Mouse (Mus musculus): ENCODE measurements around the gene Klc2. TPM values are rescaled to one million over a fixed set of nuclear protein-coding genes. Genes with fewer than 3 reads are reported as not detected.

The Klc2 gene
- polyA plus RNA-seq, 2 experiments = 14.9 to 45.8 TPM

DNA sequence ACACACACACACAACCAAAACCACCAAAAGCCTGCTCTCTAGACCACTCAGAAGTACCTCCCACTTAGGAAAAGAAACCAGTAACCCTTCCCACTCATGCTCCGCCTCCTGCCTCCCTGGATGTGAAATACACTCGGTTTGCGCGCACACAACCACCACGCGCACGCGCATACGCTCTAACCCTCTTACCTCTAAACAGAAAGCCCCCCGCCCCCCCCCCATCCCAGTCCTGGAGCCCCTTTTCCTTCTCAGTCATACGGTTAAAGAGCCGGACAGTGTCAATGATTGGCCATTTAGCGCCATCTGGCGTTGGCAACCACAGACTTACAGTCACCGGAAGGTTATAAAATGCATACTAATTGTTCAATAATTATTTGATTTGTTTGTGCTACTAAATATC lies 45.3 kb downstream of the Klc2 start:
- Histone ChIP-seq H3K27ac (replicated peaks; ENCODE audit: low read depth, low read length) (peak overlapping the region; percentile 96; the same call in 1 of the 2 replicates), H3K4me1 (ENCODE audit: control insufficient read depth, insufficient read depth, low read length) (peaks cover 30% of the 10 kb centered on the region), H3K4me3 (replicated peaks; ENCODE audit: low read length) (peak overlapping the region; percentile 64), H3K27me3 (ENCODE audit: control insufficient read depth, insufficient read depth, low read length) (no peaks in the 10 kb centered on the region), H3K36me3 (ENCODE audit: control insufficient read depth, insufficient read depth, low read length) (no peaks in the 10 kb centered on the region), H3K4me2 (replicated peaks; ENCODE audit: low read depth, low read length, severe bottlenecking) (peak overlapping the region; percentile 94), H3K9ac (ENCODE audit: low read depth, low read length, severe bottlenecking) (no peak overlapping the region), H3K9me3 (ENCODE audit: control insufficient read depth, low read length) (no peaks in the 10 kb centered on the region)
- ATAC-seq (ENCODE audit: low FRiP score, low read depth) (peak; percentile 37; the same call in 1 of the 2 replicates), DNase-seq (ENCODE audit: low spot score) (peak; percentile 87)
- no peak for TF ChIP-seq POLR2A (IDR thresholded peaks at IDR 0.05; ENCODE audit: borderline replicate concordance, extremely low read depth, insufficient read depth, insufficient read length)
- WGBS = under 1% methylated on average over 15 of the region's 15 CpGs

DNA sequence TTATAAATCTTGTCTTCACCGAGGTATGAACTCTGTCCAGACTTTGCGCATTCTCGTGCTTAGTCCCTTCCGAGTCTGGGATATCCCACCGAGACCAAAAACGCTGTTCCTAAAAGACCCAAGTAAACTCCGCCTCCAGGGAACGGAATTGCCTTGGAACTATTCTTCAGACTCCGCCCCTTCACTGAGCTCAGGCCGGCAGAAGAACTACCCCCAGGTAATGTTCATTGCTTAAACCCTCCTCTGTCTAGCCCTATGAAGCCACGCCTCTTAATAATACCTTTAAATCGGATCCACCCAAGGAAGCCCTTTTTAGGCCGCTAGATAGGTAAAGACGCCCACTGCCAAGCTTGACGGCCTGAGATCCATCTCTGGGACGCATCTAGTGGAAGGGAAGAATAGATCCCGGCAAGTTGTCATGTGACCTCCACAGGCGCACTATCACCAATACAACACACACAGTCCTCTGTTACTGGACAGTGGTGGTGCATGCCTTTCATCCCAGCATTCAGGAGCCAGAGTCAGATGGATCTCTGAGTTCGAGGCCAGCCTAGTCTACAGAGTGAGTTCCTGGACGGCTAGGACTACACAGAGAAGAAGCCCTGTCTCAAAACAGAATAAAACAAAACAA lies 45.9 kb downstream of the Klc2 start:
- H3K27ac ChIP-seq (replicated peaks; ENCODE audit: low read depth, low read length) = peak overlapping the region; percentile 96
- peaks cover 30% of the 10 kb centered on the region for H3K4me1 ChIP-seq (ENCODE audit: control insufficient read depth, insufficient read depth, low read length)
- 0 out of 2 replicates have a peak, but pooled peaks have one; percentile 18 for ATAC-seq (ENCODE audit: low FRiP score, low read depth)

DNA sequence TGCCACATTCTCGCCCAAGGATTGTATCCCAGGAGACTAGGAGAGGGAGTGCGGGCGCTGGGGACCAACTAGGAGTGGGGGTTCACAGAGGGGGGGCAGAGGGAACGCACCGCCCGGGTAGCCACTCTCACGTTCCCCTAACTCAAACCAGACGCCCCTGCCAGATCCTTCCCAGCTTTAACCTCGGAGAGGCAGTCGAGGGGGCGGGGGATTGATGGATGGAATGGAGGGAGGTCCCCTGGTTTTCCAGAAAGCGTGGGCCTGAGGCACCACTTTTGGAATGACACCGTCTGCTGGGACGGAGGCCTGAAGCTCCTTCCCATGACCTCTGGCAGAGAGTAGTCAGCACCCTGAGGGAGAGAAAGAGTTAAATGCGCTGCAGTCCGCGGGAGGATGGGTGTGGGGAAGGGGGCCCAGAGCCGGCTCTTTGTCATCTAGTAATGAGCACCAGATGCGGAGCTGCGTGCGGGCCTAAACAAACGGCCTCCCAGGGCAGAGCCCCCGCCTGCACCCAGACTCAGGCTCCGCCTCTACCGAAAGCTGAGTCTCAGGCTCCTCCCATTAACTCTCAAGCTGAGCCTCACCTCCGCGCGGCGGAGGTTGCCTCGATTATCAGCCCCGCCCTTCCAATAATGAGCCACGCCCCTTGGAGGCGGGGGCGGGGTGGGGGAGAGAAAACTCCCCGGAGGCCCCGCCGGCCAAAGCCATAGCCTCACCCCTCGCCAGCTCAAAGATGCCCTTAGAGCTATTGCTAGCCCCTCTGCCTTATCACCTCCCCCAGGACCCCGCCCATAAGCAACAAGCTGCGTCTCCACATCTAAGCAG lies 46.6 kb downstream of the Klc2 start:
- H3K4me2 ChIP-seq (replicated peaks; ENCODE audit: low read depth, low read length, severe bottlenecking) = peak overlapping the region; percentile 94
- H3K27me3 ChIP-seq (ENCODE audit: control insufficient read depth, insufficient read depth, low read length) = no peaks in the 10 kb centered on the region
- H3K9ac ChIP-seq (ENCODE audit: low read depth, low read length, severe bottlenecking) = peak overlapping the region; percentile 58
- H3K4me3 ChIP-seq (replicated peaks; ENCODE audit: low read length) = peak overlapping the region; percentile 64
- peak; percentile 89 for ATAC-seq (ENCODE audit: low FRiP score, low read depth)
- H3K9me3 ChIP-seq (ENCODE audit: control insufficient read depth, low read length) = no peaks in the 10 kb centered on the region
- peaks cover 38% of the 10 kb centered on the region for H3K4me1 ChIP-seq (ENCODE audit: control insufficient read depth, insufficient read depth, low read length)
- no peaks in the 10 kb centered on the region for H3K36me3 ChIP-seq (ENCODE audit: control insufficient read depth, insufficient read depth, low read length)
- no peak for TF ChIP-seq POLR2A (IDR thresholded peaks at IDR 0.05; ENCODE audit: borderline replicate concordance, extremely low read depth, insufficient read depth, insufficient read length)
- DNase-seq (ENCODE audit: low spot score) = peak; percentile 95
- WGBS = under 1% methylated on average over 35 of the region's 40 CpGs
- peak overlapping the region; percentile 96 for H3K27ac ChIP-seq (replicated peaks; ENCODE audit: low read depth, low read length)

More for the DNA sequence above, 45.9 kb downstream of the Klc2 start:
- H3K9me3 ChIP-seq (ENCODE audit: control insufficient read depth, low read length) = no peaks in the 10 kb centered on the region
- DNase-seq (ENCODE audit: low spot score) = peak; percentile 75
- no peak for TF ChIP-seq POLR2A (IDR thresholded peaks at IDR 0.05; ENCODE audit: borderline replicate concordance, extremely low read depth, insufficient read depth, insufficient read length)
- H3K9ac ChIP-seq (ENCODE audit: low read depth, low read length, severe bottlenecking) = peak overlapping the region; percentile 58
- peak overlapping the region; percentile 94 for H3K4me2 ChIP-seq (replicated peaks; ENCODE audit: low read depth, low read length, severe bottlenecking)
- no peaks in the 10 kb centered on the region for H3K27me3 ChIP-seq (ENCODE audit: control insufficient read depth, insufficient read depth, low read length)
- 2% methylated on average over 20 of the region's 20 CpGs for WGBS
- no peaks in the 10 kb centered on the region for H3K36me3 ChIP-seq (ENCODE audit: control insufficient read depth, insufficient read depth, low read length)
- H3K4me3 ChIP-seq (replicated peaks; ENCODE audit: low read length) = peak overlapping the region; percentile 64

DNA sequence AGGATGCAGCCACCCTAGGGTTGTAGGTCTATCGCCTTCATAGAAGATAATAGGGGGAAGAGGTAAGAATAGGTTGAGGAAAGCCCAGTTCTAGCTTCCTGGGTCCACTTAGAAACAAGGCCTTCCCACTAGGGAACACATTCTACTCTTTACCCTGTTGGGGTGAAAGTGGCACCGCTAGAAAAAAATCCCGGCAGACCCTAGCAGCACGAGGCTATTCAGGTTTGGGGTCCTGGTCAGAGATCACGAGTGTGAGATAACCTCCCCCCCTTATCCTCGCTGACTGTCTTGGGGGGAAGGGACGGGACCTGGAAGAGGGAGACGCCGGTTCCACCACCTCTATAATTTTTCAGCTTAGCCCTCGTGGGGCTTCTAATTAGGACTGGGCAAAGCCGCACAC lies 47.3 kb downstream of the Klc2 start:
- Histone ChIP-seq H3K36me3 (ENCODE audit: control insufficient read depth, insufficient read depth, low read length) (no peaks in the 10 kb centered on the region), H3K27me3 (ENCODE audit: control insufficient read depth, insufficient read depth, low read length) (no peaks in the 10 kb centered on the region), H3K9me3 (ENCODE audit: control insufficient read depth, low read length) (no peaks in the 10 kb centered on the region), H3K4me1 (ENCODE audit: control insufficient read depth, insufficient read depth, low read length) (peaks cover 39% of the 10 kb centered on the region), H3K4me3 (replicated peaks; ENCODE audit: low read length) (peak overlapping the region; percentile 64), H3K9ac (ENCODE audit: low read depth, low read length, severe bottlenecking) (peak overlapping the region; percentile 58), H3K27ac (replicated peaks; ENCODE audit: low read depth, low read length) (peak overlapping the region; percentile 96), H3K4me2 (replicated peaks; ENCODE audit: low read depth, low read length, severe bottlenecking) (peak overlapping the region; percentile 94)
- no peak for TF ChIP-seq POLR2A (IDR thresholded peaks at IDR 0.05; ENCODE audit: borderline replicate concordance, extremely low read depth, insufficient read depth, insufficient read length)
- ATAC-seq (ENCODE audit: low FRiP score, low read depth) = no peak
- DNase-seq (ENCODE audit: low spot score) = no peak
- WGBS = 6% methylated on average over 11 of the region's 11 CpGs

DNA sequence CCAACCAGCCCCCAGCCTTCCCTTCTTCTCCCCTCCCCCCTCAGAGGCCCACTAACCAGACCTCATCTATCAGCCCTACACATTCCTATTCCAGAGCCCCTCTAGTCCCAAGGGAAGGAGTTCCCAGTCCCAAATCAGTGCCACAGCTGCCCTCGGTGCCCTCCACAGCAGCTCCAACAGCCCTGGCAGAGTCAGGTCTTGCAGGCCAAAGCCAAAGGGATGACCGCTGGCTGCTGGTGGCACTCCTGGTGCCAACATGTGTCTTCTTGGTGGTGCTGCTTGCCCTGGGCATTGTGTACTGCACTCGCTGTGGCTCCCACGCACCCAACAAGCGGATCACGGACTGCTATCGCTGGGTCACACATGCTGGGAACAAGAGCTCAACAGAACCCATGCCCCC lies 48.4 kb downstream of the Klc2 start:
- ATAC-seq (ENCODE audit: low FRiP score, low read depth) (no peak), DNase-seq (ENCODE audit: low spot score) (no peak)
- H3K27ac ChIP-seq (replicated peaks; ENCODE audit: low read depth, low read length) = peak overlapping the region; percentile 96
- H3K9ac ChIP-seq (ENCODE audit: low read depth, low read length, severe bottlenecking) = peak overlapping the region; percentile 58; the same call in 1 of the 2 replicates
- TF ChIP-seq POLR2A (IDR thresholded peaks at IDR 0.05; ENCODE audit: borderline replicate concordance, extremely low read depth, insufficient read depth, insufficient read length) = no peak
- H3K4me1 ChIP-seq (ENCODE audit: control insufficient read depth, insufficient read depth, low read length) = peaks cover 44% of the 10 kb centered on the region
- no peaks in the 10 kb centered on the region for H3K27me3 ChIP-seq (ENCODE audit: control insufficient read depth, insufficient read depth, low read length)
- no peaks in the 10 kb centered on the region for H3K9me3 ChIP-seq (ENCODE audit: control insufficient read depth, low read length)
- H3K4me2 ChIP-seq (replicated peaks; ENCODE audit: low read depth, low read length, severe bottlenecking) = peak overlapping the region; percentile 94
- 66% methylated on average over 7 of the region's 7 CpGs for WGBS
- no peaks in the 10 kb centered on the region for H3K36me3 ChIP-seq (ENCODE audit: control insufficient read depth, insufficient read depth, low read length)
- H3K4me3 ChIP-seq (replicated peaks; ENCODE audit: low read length) = peak overlapping the region; percentile 64

Measured in limb, embryonic 14.5 days (tissue).